Mouse (Mus musculus) C2C12 (cell line): ENCODE data around the gene Amigo1. TPM values are rescaled to one million over a fixed set of nuclear protein-coding genes. Genes with fewer than 3 reads are reported as not detected.

ENCODE experiments used
- H3K27me3 ChIP-seq: one replicate; pipeline ENCODE4 v1.6.1; 2011; ENCODE audit not compliant: control insufficient read depth, insufficient read depth, insufficient read length
- H3K36me3 ChIP-seq: one replicate; pipeline ENCODE4 v1.6.1; 2011; ENCODE audit not compliant: control insufficient read depth, insufficient read depth
- H3K4me3 ChIP-seq: one replicate; pipeline ENCODE4 v1.5.1; 2011; ENCODE audit warnings: mild to moderate bottlenecking, control low read depth; ENCODE audit not compliant: poor library complexity, insufficient read depth, severe bottlenecking
- H3K79me2 ChIP-seq: one replicate; pipeline ENCODE4 v1.6.1; 2011; ENCODE audit not compliant: control insufficient read depth, insufficient read depth
- H3K79me3 ChIP-seq: one replicate; pipeline ENCODE4 v1.6.1; 2011; ENCODE audit warnings: low read depth, control low read depth
- H3ac ChIP-seq: one replicate; pipeline ENCODE3; 2011; ENCODE audit warnings: low read depth; ENCODE audit not compliant: control insufficient read depth, insufficient read length
- CEBPB ChIP-seq: IDR thresholded peaks from one replicate; pipeline ENCODE4 v1.6.1; 2011; ENCODE audit warnings: low read depth, mild to moderate bottlenecking, control low read depth, moderate library complexity
- CTCF ChIP-seq: IDR thresholded peaks from one replicate; pipeline ENCODE4 v1.5.1; 2011; ENCODE audit not compliant: control insufficient read depth, insufficient read depth, insufficient read length
- FOSL1 ChIP-seq: IDR thresholded peaks from one replicate; pipeline ENCODE4 v1.8.0; 2011; ENCODE audit warnings: mild to moderate bottlenecking, low read length; ENCODE audit not compliant: poor library complexity, insufficient read depth, severe bottlenecking
- MAX ChIP-seq: IDR thresholded peaks from one replicate; pipeline ENCODE4 v1.6.1; 2011; ENCODE audit warnings: mild to moderate bottlenecking, control low read depth
- MYOD1 ChIP-seq: IDR thresholded peaks from one replicate; pipeline ENCODE4 v1.6.1; 2011; ENCODE audit warnings: low read depth; ENCODE audit not compliant: control insufficient read depth, insufficient read length
- MYOG ChIP-seq: IDR thresholded peaks from one replicate; pipeline ENCODE4 v1.6.1; 2011; ENCODE audit not compliant: control insufficient read depth, insufficient read length; ENCODE audit errors: extremely low read depth
- USF1 ChIP-seq: IDR thresholded peaks from one replicate; pipeline ENCODE4 v1.6.1; 2011; ENCODE audit warnings: low read depth, mild to moderate bottlenecking, control low read depth, moderate library complexity
- polyA plus RNA-seq: library from polyadenylated mRNA; unstranded; fragments of >200 nt; fragmentation: generic; extraction: Trizol; gene quantifications from one replicate; pipeline ENCODE4 v1.2.1, GENCODE M21; 2012; ENCODE audit warnings: missing spikeins

The Amigo1 gene
- polyA plus RNA-seq, 1 experiment, result 1.9 TPM

DNA sequence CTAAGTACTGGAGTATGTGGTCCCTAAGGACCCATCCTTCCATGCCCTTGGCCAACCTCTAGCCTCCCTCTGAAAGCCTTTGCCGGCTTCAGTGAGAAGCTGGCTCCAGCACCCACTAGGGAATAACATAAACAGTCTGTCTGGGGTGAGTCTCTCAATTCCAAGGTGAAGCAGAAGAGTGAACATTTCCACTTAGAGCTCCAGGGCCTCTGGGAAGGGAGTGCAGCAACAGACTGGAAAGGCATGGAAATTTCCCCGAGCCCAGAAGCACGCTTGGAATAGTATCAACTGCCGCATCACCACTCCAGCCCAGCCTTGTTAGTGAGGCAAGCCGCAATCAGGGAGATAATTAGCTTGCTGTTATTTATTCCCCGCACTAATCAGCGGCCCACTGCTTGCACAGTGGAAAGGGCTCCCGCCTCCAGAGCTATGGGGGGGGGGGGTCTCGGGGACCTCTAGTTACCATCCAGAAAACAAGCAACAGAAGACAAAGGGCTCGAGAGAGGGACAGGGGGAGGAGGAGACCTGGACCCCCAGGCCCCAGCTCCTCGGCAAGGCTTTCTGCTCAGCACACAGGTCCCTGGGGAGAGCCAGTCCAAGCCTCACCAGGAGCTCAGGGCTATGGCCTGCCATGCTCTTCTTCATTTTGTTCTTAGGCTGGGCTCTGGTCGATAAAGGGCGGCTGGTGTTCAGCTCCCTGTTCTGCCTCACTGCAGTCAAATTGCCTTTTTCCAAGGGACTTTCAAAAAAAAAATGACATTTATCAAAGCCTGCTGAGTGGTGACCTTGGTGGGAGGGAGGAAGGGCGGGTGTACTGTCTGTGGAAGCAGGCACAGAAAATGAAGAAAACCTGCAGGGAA, 11.2 kb upstream of the Amigo1 start:
- Histone ChIP-seq H3ac (no peak overlapping the region), H3K79me2 (no peaks in the 10 kb centered on the region), H3K79me3 (no peaks in the 10 kb centered on the region), H3K36me3 (no peaks in the 10 kb centered on the region), H3K27me3 (peaks cover 57% of the 10 kb centered on the region), H3K4me3 (no peak overlapping the region)
- TF ChIP-seq USF1 (no peak), FOSL1 (no peak), MYOD1 (no peak), CEBPB (no peak), MYOG (no peak), MAX (no peak), CTCF (no peak)

DNA sequence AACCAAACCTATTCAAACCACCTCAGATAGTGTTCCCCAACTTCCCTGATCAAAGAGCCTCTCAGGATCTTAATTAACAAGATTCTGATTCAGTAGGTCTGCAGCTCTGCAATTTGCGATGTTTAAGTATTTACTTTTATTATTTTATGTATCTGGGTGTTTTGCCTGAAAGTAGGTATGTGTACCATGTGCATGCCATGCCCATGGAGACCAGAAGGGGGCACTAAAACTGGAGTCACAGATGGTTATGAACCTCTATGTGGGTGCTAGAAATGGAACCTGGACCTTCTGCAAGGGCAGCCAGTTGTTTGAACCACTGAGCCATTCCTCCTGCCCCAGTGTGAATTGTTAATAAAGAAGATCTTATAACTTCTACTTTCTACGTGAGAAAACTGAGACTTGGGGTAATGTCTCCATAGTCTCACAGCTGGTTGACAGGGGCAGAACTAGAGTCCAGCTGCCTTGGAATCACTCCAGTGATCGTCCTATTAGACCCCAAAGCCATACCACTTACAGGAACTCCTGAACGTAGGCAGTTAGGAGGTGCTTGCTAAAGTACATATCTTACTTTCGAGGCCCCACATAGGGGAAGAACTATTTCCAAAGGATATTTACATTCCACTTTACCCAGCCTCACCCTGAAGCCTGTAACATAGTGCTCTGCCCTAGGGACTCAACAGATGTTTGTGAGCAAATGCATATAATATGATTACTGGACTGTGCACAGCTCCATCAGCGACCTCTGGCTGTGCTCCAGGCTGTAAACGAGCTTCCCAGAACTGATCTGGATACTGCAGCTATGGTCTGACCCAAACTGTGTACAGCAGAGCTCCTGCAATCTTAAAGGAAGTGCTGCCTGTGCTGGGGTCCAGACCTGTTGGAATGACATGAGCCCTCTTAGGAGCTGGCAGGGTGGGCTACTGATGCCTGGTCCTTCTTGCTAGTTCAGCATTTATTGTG, 7.1 kb upstream of the Amigo1 start:
- Histone ChIP-seq H3ac (no peak overlapping the region), H3K27me3 (peaks cover 30% of the 10 kb centered on the region), H3K4me3 (no peak overlapping the region), H3K79me2 (no peaks in the 10 kb centered on the region), H3K79me3 (no peaks in the 10 kb centered on the region), H3K36me3 (no peaks in the 10 kb centered on the region)
- no peak for TF ChIP-seq MYOD1

GRCm38 (mm10) chr3:108180514-108180913, 5.6 kb upstream of the Amigo1 start:
- H3K36me3 ChIP-seq, result no peaks in the 10 kb centered on the region
- no peak overlapping the region for H3K4me3 ChIP-seq
- peaks cover 15% of the 10 kb centered on the region for H3K27me3 ChIP-seq
- no peak for TF ChIP-seq FOSL1
- no peak for TF ChIP-seq MAX
- TF ChIP-seq CTCF, result no peak
- no peak for TF ChIP-seq MYOD1
- no peak for TF ChIP-seq MYOG
- TF ChIP-seq CEBPB, result no peak
- no peak for TF ChIP-seq USF1
- no peaks in the 10 kb centered on the region for H3K79me2 ChIP-seq
- no peaks in the 10 kb centered on the region for H3K79me3 ChIP-seq
- no peak overlapping the region for H3ac ChIP-seq

- Histone ChIP-seq H3K4me3 (no peak overlapping the region), H3ac (no peak overlapping the region), H3K79me2 (no peaks in the 10 kb centered on the region), H3K36me3 (no peaks in the 10 kb centered on the region), H3K27me3 (no peaks in the 10 kb centered on the region), H3K79me3 (no peaks in the 10 kb centered on the region)
- TF ChIP-seq CEBPB, result no peak
- no peak for TF ChIP-seq MAX
- TF ChIP-seq MYOD1, result no peak
- TF ChIP-seq CTCF, result no peak
- no peak for TF ChIP-seq MYOG
- TF ChIP-seq USF1, result no peak
- no peak for TF ChIP-seq FOSL1
These were observed 1.4 kb upstream of the Amigo1 start for GRCm38 (mm10) chr3:108184742-108185141.

DNA sequence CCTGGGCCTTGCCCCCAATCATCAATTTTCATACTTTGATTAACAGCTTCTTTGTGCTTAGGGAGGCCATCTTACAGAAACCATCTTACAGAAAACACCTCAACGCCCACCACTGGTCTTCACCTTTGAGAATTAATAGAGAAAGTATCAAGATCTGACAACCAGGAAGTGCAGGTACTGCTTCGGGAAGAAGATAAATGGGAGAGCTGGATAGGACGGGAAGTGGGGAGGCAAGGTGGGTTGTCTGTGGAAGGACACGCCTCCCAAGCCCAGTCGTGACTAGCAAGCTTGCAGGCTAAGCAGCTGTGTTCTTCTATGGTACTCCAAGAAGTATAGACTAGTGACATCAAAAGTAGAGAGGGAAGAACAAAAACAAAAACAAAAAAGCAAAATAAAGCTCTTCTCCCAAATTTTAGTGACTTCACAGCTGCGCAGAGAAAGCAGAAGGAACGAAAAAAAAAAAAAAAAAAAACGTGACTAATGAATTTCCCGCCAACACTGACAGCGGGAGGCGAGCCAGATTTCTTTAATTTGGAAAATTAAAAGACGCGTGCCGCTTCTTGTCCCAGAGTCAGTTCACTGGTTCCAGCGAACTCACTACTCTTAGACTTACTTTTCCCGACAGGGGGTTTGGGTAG, 556 bp upstream of the Amigo1 start:
- TF ChIP-seq FOSL1, result no peak
- no peak for TF ChIP-seq CEBPB
- no peak for TF ChIP-seq MYOD1
- no peak for TF ChIP-seq CTCF
- no peak for TF ChIP-seq USF1
- no peak for TF ChIP-seq MAX
- TF ChIP-seq MYOG, result no peak

More for the DNA sequence above, 556 bp upstream of the Amigo1 start:
- Histone ChIP-seq H3K36me3 (no peaks in the 10 kb centered on the region), H3ac (peak overlapping the region; percentile 13), H3K79me3 (no peaks in the 10 kb centered on the region), H3K27me3 (no peaks in the 10 kb centered on the region), H3K79me2 (no peaks in the 10 kb centered on the region), H3K4me3 (peak overlapping the region; percentile 29)
